Mouse (Mus musculus) MEL (cell line): ENCODE results near the gene Ggact.

Experiments used
- BHLHE40 ChIP-seq: IDR thresholded peaks from 2 replicates; pipeline ENCODE4 v1.6.1; 2012; ENCODE audit warnings: low read depth, mild to moderate bottlenecking, inconsistent platforms, low read length, improper control_type of control experiment, borderline replicate concordance
- CTCF ChIP-seq, 3 experiments: IDR thresholded peaks in 2 of 3; conservative IDR thresholded peaks in 1 of 3; 2 replicates each; pipeline ENCODE4 v1.5.1; 2011 to 2012; ENCODE audit warnings: low read length in 3 of 3, low read depth in 2 of 3, mild to moderate bottlenecking in 2 of 3, improper control_type of control experiment in 1 of 3, inconsistent platforms in 1 of 3, mixed read lengths in 1 of 3, moderate library complexity in 1 of 3; ENCODE audit not compliant: control insufficient read depth in 1 of 3, insufficient read depth in 1 of 3, poor library complexity in 1 of 3, severe bottlenecking in 1 of 3
- ETS1 ChIP-seq: IDR thresholded peaks from 2 replicates; pipeline ENCODE4 v1.6.1; 2012; ENCODE audit warnings: low read depth, mild to moderate bottlenecking, inconsistent platforms, low read length, improper control_type of control experiment, moderate library complexity
- HCFC1 ChIP-seq: IDR thresholded peaks from 2 replicates; pipeline ENCODE4 v1.6.1; 2012; ENCODE audit warnings: low read depth, mild to moderate bottlenecking, inconsistent platforms, low read length, improper control_type of control experiment, moderate library complexity
- POLR2A ChIP-seq, 2 experiments: IDR thresholded peaks; 2 replicates each; pipeline ENCODE4 v1.6.1; 2011 to 2012; ENCODE audit warnings: low read length in 2 of 2, mild to moderate bottlenecking in 2 of 2, control low read depth in 1 of 2, improper control_type of control experiment in 1 of 2, low read depth in 1 of 2, moderate library complexity in 1 of 2; ENCODE audit not compliant: control insufficient read depth in 1 of 2, insufficient read depth in 1 of 2, poor library complexity in 1 of 2
- RAD21 ChIP-seq: IDR thresholded peaks from 2 replicates; pipeline ENCODE4 v1.6.1; 2011; ENCODE audit warnings: mild to moderate bottlenecking, low read depth, low read length, improper control_type of control experiment
- SMC3 ChIP-seq: IDR thresholded peaks from 2 replicates; pipeline ENCODE4 v1.6.1; 2011; ENCODE audit warnings: low read depth, low read length, improper control_type of control experiment

- no peak for TF ChIP-seq HCFC1
- no peak for TF ChIP-seq CTCF (IDR thresholded peaks at IDR 0.05 in 2 of 3, conservative IDR thresholded peaks at IDR 0.05 in 1 of 3; ENCODE audit: control insufficient read depth in 1 of 3, insufficient read depth in 1 of 3, low read depth in 2 of 3, low read length in 3 of 3, poor library complexity in 1 of 3, severe bottlenecking in 1 of 3)
- no peak for TF ChIP-seq RAD21
- no peak for TF ChIP-seq BHLHE40
- TF ChIP-seq ETS1 = no peak
- TF ChIP-seq SMC3 = no peak
- TF ChIP-seq POLR2A (IDR thresholded peaks at IDR 0.05; ENCODE audit: control insufficient read depth in 1 of 2, insufficient read depth in 1 of 2, low read depth in 1 of 2, low read length in 2 of 2, poor library complexity in 1 of 2) = no peak
Measured at GRCm38 (mm10) chr14:122867531-122868285, 45.8 kb downstream of the Ggact start.
